Mouse (Mus musculus) G1E (cell line): ENCODE measurements around the gene Coa3. TPM values are rescaled to one million over a fixed set of nuclear protein-coding genes. Genes with fewer than 3 reads are reported as not detected.

Experiments used
- ATAC-seq: 2 replicates; pipeline ENCODE4 v1.8.0; 2016; ENCODE audit warnings: mild to moderate bottlenecking; ENCODE audit not compliant: insufficient number of reproducible peaks, poor library complexity, low FRiP score, severe bottlenecking; ENCODE audit errors: extremely low read depth
- DNase-seq: peaks from one replicate; pipeline ENCODE4 v3.0.0; 2012; ENCODE audit warnings: low spot score
- H3K27me3 ChIP-seq: 2 replicates; pipeline ENCODE4 v1.6.1; 2012; ENCODE audit warnings: mild to moderate bottlenecking, low read length, inconsistent platforms; ENCODE audit not compliant: insufficient read depth
- H3K36me3 ChIP-seq: replicated peaks from 2 replicates; pipeline ENCODE3; 2012; ENCODE audit warnings: mild to moderate bottlenecking, inconsistent platforms
- H3K4me1 ChIP-seq: 2 replicates; pipeline ENCODE4 v1.6.1; 2012; ENCODE audit warnings: low read depth, low read length, inconsistent platforms, mixed read lengths; ENCODE audit not compliant: insufficient read depth
- H3K4me3 ChIP-seq: 2 replicates; pipeline ENCODE4 v1.5.1; 2012; ENCODE audit warnings: low read depth, mild to moderate bottlenecking, inconsistent platforms, low read length, moderate library complexity, mixed read lengths
- H3K9me3 ChIP-seq: replicated peaks from 2 replicates; pipeline ENCODE4 v1.6.1; 2012; ENCODE audit warnings: inconsistent platforms
- CTCF ChIP-seq: IDR thresholded peaks from 2 replicates; pipeline ENCODE4 v1.5.1; 2012; ENCODE audit warnings: low read depth, low read length, inconsistent platforms, mixed read lengths
- GATA1 ChIP-seq: IDR thresholded peaks from 2 replicates; pipeline ENCODE4 v1.6.1; 2012; ENCODE audit warnings: borderline replicate concordance, low read length, inconsistent platforms, mixed read lengths
- GATA2 ChIP-seq: IDR thresholded peaks from 2 replicates; pipeline ENCODE4 v1.6.1; 2012; ENCODE audit warnings: low read depth, low read length, inconsistent platforms, borderline replicate concordance
- POLR2AphosphoS5 ChIP-seq: IDR thresholded peaks from 2 replicates; pipeline ENCODE4 v1.6.1; 2012; ENCODE audit warnings: low read depth, low read length, inconsistent platforms; ENCODE audit not compliant: insufficient replicate concordance
- TAL1 ChIP-seq: conservative IDR thresholded peaks from 2 replicates; pipeline ENCODE4 v1.6.1; 2012; ENCODE audit warnings: low read depth, low read length, inconsistent platforms, mixed read lengths
- polyA plus RNA-seq: library from polyadenylated mRNA; stranded (reverse); fragments of >175 nt; gene quantifications from 2 replicates; pipeline ENCODE4 v1.2.3, GENCODE M21; 2012
- total RNA-seq, 2 experiments: library from RNA; stranded (forward) in 1 of 2; stranded (reverse) in 1 of 2; fragments of 200-1000 nt in 1 of 2; fragments of >200 nt in 1 of 2; fragmentation: Nextera tagmentation in 1 of 2; gene quantifications; 2 replicates each; pipeline ENCODE4 v1.2.3; 2014 to 2017

Gene Coa3
- total and polyA plus RNA-seq, 3 experiments: 39.8 to 58.1 (median 52.6) TPM

DNA sequence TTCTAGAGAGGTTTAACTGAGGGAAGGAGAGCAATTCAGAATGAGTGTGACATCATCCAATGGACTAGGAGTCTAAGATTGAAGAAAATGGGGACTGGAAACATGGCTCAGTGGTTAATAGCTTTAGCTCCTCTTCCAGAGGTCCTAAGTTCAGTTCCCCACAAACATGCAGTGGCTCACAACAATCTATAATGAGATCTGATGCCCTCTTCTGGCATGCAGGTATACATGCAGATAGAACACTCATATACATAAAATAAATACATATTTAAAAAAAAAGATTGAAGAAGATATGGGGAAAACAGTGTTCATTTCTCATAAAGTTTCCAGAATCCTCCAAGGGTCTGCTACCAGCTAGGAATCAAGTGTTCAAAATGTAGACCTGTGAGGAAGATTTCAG is 43.5 kb downstream of the Coa3 start:
- ATAC-seq: no peak

DNA sequence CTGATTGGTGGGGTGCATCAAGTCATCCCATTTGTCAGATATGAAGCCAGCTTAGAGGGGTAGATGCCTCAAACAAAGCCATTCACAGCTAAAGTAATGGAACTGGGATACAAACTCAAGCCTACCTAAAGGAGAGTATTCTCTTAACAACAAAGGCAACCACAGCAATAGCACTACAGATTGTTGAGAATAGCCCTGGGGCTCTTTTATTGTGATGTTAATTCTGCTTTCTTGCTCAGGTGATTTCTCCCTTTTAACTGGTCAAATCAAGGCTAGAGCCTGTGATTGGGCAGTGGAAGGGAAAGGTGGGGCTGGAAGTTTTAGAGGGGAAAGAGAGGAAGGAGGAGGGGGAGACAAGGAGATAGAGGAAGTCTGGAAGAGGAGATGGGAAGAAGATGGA is 44.8 kb downstream of the Coa3 start:
- Histone ChIP-seq H3K36me3 (no peaks in the 10 kb centered on the region), H3K27me3 (peaks cover 36% of the 10 kb centered on the region), H3K4me1 (peaks cover 43% of the 10 kb centered on the region), H3K9me3 (no peaks in the 10 kb centered on the region), H3K4me3 (no peak overlapping the region)
- TF ChIP-seq GATA2: no peak
- TF ChIP-seq POLR2AphosphoS5: no peak
- TF ChIP-seq CTCF: no peak
- no peak for TF ChIP-seq GATA1
- no peak for TF ChIP-seq TAL1
- no peak for ATAC-seq
- no peak for DNase-seq

More for the DNA sequence above, 43.5 kb downstream of the Coa3 start:
- no peak for DNase-seq
- Histone ChIP-seq H3K9me3 (no peaks in the 10 kb centered on the region), H3K36me3 (no peaks in the 10 kb centered on the region), H3K4me1 (peaks cover 31% of the 10 kb centered on the region), H3K4me3 (no peak overlapping the region), H3K27me3 (peaks cover 24% of the 10 kb centered on the region)
- TF ChIP-seq GATA2: no peak

DNA sequence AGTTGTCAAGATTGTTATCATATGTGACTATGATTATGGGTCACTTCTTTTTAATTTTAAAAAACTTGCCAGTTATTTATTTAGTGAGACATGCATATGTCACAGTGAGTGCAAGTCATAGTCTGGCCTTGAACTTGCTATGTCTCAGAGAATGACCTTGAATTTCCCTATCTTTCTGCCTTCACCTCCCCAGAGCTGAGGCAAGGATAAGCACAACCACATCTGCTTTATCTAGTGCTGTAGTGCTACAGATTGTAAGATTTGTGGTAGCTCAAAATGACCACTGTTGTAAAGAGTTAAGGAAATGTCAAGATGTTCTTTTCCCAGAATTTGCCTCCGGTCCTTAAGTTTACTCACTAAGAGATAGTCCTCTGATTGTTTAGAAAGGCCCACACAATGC is 45.7 kb downstream of the Coa3 start:
- H3K4me1 ChIP-seq: peaks cover 47% of the 10 kb centered on the region
- peaks cover 43% of the 10 kb centered on the region for H3K27me3 ChIP-seq
- H3K9me3 ChIP-seq: no peaks in the 10 kb centered on the region
- ATAC-seq (no peak), DNase-seq (no peak)
- TF ChIP-seq POLR2AphosphoS5 (no peak), TAL1 (0 out of 2 replicates have a peak, but pooled peaks have one; percentile 39)
- no peak overlapping the region for H3K4me3 ChIP-seq
- H3K36me3 ChIP-seq: no peaks in the 10 kb centered on the region

DNA sequence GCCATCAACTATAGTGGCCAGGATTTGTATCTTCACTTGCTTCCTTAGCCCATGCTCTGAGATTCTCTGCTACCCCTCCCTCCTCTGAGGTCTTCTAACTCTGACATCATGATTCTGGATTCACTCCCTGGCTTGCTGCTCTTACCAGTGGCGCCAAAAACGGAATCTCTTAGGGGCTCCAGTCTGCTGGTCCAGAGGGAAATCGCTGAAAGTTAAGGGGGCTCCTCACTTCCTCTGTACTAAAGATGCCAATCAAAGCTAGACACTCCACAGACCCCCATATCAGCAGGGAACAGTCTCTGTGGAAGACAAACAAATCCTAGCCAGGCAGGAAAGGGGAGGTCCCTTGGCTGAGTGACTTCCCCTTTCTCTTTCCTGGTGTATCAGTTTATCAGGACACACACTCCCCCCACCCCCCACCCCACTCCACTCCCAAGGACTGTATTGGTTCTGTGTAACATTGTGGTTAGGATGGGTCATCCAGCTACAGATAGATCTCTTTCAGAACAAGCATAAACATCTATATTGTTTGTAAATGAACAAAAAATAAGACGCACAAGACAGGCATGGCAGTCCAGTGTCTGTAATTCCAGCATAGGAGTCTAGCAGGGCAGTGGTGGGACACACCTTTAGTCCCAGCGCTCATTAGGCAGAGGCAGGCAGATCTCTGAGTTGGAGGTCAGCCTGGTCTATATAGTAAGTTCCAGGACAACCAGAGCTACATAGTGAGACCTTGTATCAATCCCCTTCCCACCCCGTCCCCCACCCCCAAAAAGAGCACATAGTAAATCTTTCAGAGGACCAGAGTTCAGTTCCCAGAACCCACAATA is 46.7 kb downstream of the Coa3 start:
- H3K4me3 ChIP-seq: no peak overlapping the region; the same call in 1 of the 2 replicates
- no peaks in the 10 kb centered on the region for H3K36me3 ChIP-seq
- DNase-seq (peak; percentile 34), ATAC-seq (peak; percentile 80)
- H3K27me3 ChIP-seq: peaks cover 45% of the 10 kb centered on the region
- TF ChIP-seq GATA1 (no peak), TAL1 (no peak; the same call in 1 of the 2 replicates), POLR2AphosphoS5 (no peak), CTCF (no peak), GATA2 (no peak)
- H3K9me3 ChIP-seq: no peaks in the 10 kb centered on the region
- peaks cover 56% of the 10 kb centered on the region for H3K4me1 ChIP-seq

DNA sequence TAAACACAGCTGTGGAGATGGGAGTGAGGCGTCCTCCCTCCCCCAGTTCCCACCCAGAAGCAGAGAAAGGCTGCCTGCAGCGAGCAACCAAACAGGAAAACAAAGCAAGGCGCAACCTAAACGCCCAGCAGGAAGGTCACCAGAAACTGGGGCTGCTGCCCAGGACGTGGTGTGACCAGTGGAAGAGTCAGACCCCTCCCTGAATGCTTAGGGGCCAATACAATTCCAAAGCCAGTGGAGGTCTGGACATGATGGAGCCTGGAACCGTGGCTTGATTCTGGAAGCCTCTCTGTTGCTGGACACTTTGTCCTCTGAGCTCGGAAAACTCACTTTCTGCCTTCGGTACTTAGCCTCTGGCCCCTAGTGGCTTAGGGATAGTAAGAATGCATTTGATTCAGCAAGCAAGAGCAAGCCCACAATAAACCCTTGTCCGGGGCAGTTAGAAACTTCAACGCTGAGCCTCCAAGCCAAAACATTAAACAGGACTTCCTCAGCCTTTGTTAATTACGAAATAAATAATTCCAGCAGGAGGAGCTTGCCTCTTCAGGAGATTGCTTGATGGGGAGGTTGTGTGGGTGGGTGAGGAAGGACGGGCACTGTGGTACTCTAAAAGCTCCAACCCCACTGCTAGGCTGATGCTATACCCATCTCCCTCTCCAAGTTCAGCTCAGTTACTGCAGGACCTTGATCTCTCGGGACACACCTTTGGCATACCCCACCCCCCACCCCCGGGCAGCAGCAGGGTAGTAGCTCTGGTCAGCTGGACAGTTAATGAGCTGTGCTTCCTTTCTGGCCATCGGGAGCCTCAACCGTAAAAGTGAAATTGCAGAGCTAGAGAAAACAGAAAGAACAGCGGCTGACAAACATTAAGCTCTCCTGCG is 47.7 kb downstream of the Coa3 start:
- no peak for DNase-seq
- Histone ChIP-seq H3K4me1 (peaks cover 60% of the 10 kb centered on the region), H3K36me3 (no peaks in the 10 kb centered on the region), H3K4me3 (peak overlapping the region; percentile 31; the same call in 1 of the 2 replicates), H3K9me3 (no peaks in the 10 kb centered on the region), H3K27me3 (peaks cover 40% of the 10 kb centered on the region)
- ATAC-seq: no peak
- TF ChIP-seq TAL1 (no peak), CTCF (no peak), GATA2 (no peak), POLR2AphosphoS5 (no peak), GATA1 (no peak)

DNA sequence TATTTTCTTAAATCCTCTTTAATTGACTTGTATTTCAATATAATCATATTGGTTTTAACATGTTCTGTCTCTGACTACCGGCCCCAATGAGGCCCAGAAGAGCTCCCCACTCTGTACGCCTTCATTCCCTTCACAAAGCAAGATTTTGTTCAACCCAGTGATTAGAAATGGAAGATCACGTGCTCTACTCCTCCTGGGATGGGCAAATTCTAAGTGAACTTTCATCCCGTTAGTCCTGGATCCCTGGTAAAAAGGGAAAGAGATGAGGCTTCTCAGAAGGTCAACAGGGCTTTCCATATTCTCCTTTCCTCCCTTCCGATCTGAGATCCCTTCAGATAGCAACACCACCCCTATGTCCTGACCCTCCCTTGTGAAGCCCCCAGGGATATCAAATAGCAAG is 48.4 kb downstream of the Coa3 start:
- DNase-seq: no peak
- peaks cover 40% of the 10 kb centered on the region for H3K27me3 ChIP-seq
- ATAC-seq: no peak
- no peaks in the 10 kb centered on the region for H3K9me3 ChIP-seq
- no peak for TF ChIP-seq CTCF
- TF ChIP-seq GATA1: no peak
- no peak for TF ChIP-seq POLR2AphosphoS5
- H3K4me1 ChIP-seq: peaks cover 64% of the 10 kb centered on the region
- H3K36me3 ChIP-seq: no peaks in the 10 kb centered on the region
- no peak overlapping the region for H3K4me3 ChIP-seq
